Comparison of ENCODE assay signal across 16 mouse cellular contexts in genomic region chr13:112840241-112841087, GRCm38 (mm10). TPM values are rescaled to one million over a fixed set of nuclear protein-coding genes. Genes with fewer than 3 reads are reported as not detected.
A peak's percentile ranks its signal among the peaks of the same experiment; 100 is the strongest.
DNase-seq lines count a peak whose midpoint lies in the region; ATAC-seq and TF ChIP-seq lines count a peak whose summit lies in the region.
"Had no signal": no experiment of that assay in that cellular context is flagged by ENCODE, and none has a peak within 500 bp of the region (broad histone marks: within the 10 kb centered on the region; RNA-seq: fewer than 3 reads in every experiment).

No protein-coding gene starts in this region.

- no peaks in the 10 kb centered on the region for H3K27me3 ChIP-seq in midbrain, embryonic 16.5 days (ENCODE audit: control insufficient read depth, insufficient read depth, low read depth, low read length)
- H3K27me3 ChIP-seq: kidney, embryonic 15.5 days; stomach, embryonic 15.5 days had no signal

- TF ChIP-seq POLR2A in brain, embryonic 14.5 days (IDR thresholded peaks at IDR 0.05; ENCODE audit: borderline replicate concordance, extremely low read depth, insufficient read depth, insufficient read length, poor library complexity, severe bottlenecking) = no peak

- H3K9ac ChIP-seq in midbrain, embryonic 16.5 days (ENCODE audit: low read depth, low read length) = no peak overlapping the region
- H3K9ac ChIP-seq: kidney, embryonic 15.5 days; liver, postnatal 0 days; stomach, embryonic 15.5 days had no signal

- 89% methylated on average over 16 of the region's 16 CpGs for WGBS in midbrain, embryonic 16.5 days

- no peak for ATAC-seq in midbrain, embryonic 16.5 days
- ATAC-seq: liver, postnatal 0 days had no signal

- TF ChIP-seq CTCF in brain, embryonic 14.5 days (IDR thresholded peaks at IDR 0.05; ENCODE audit: borderline replicate concordance, extremely low read depth, insufficient read depth, insufficient read length) = no peak

- H3K9me3 ChIP-seq in midbrain, embryonic 16.5 days (replicated peaks; ENCODE audit: control insufficient read depth, low read length, poor library complexity, severe bottlenecking) = no peaks in the 10 kb centered on the region; the same call in 1 of the 2 replicates
- H3K9me3 ChIP-seq: kidney, embryonic 15.5 days; limb, embryonic 10.5 days; stomach, embryonic 15.5 days had no signal

- peaks cover 8% of the 10 kb centered on the region; the same call in 1 of the 2 replicates for H3K36me3 ChIP-seq in midbrain, embryonic 16.5 days (ENCODE audit: control insufficient read depth, insufficient read depth, low read length)

- H3K4me3 ChIP-seq in midbrain, embryonic 16.5 days (ENCODE audit: low read depth, low read length) = no peak overlapping the region
- H3K4me3 ChIP-seq: kidney, embryonic 15.5 days; limb, embryonic 10.5 days; stomach, embryonic 15.5 days had no signal

- intact Hi-C loops in left cerebral cortex, postnatal 4 days (cut with DNase I) = no loop called here
- intact Hi-C loops in left cerebral cortex, postnatal 36 days (cut with DNase I) = loop anchor here (2.0 kb wide), 1 partner anchor 40 kb away; the partner anchor contains the start of gene Plpp1

- no peaks in the 10 kb centered on the region for H3K4me1 ChIP-seq in midbrain, embryonic 16.5 days (ENCODE audit: control insufficient read depth, insufficient read depth, low read length)
- H3K4me1 ChIP-seq: kidney, embryonic 15.5 days; limb, embryonic 10.5 days; stomach, embryonic 15.5 days had no signal

- DNase-seq in left cerebral cortex, adult 18-20 months (ENCODE audit: low spot score in 2 of 2) = peak; percentile 24 to 40
- no peak for DNase-seq in left cerebral cortex, postnatal 4 days
- peak; percentile 37 for DNase-seq in brain, embryonic 14.5 days (ENCODE audit: low read depth)
- DNase-seq in layer of hippocampus, adult 18-20 months (ENCODE audit: low spot score in 2 of 2) = peak; percentile 52 to 67
- peak; percentile 48 to 52 for DNase-seq in left cerebral cortex, postnatal 36 days (ENCODE audit: low spot score in 2 of 2)
- no peak for DNase-seq in kidney, postnatal 25 days
- no peak for DNase-seq in T-cell, adult 2 months (ENCODE audit: low spot score)
- DNase-seq: cerebellum, adult 18-20 months; embryo, embryonic 11 days; gastrocnemius, postnatal 10 days; liver, postnatal 0 days; thymus, postnatal 36 days had no signal

- H3K27ac ChIP-seq in midbrain, embryonic 16.5 days (ENCODE audit: low read length) = no peak overlapping the region
- H3K27ac ChIP-seq: kidney, embryonic 15.5 days; limb, embryonic 10.5 days; stomach, embryonic 15.5 days had no signal

- H3K4me2 ChIP-seq in midbrain, embryonic 16.5 days (ENCODE audit: low read length) = no peak overlapping the region
- H3K4me2 ChIP-seq: kidney, embryonic 15.5 days; stomach, embryonic 15.5 days had no signal

RNA-seq across cellular contexts. Expression of gene Plpp1, which starts 39.9 kb away (rescaled TPM):
- total RNA-seq in left cerebral cortex, adult 18-20 months (2021) = 10 to 100 TPM; 26.7 to 33.7 TPM
- total RNA-seq in left cerebral cortex, postnatal 4 days (2021) = 10 to 100 TPM; 32.1 to 32.9 TPM
- 30.6 and 31.5 TPM in 2 replicates for polyA plus RNA-seq in brain, embryonic 14.5 days (2012; rRNA removed)
- total RNA-seq in layer of hippocampus, adult 18-20 months (2021) = 10 to 100 TPM; 25.7 to 27.7 TPM
- 10 to 100 TPM; 24.6 to 30.9 TPM for total RNA-seq in left cerebral cortex, postnatal 36 days (2021)
- 58.7 and 69.5 TPM in 2 replicates for polyA plus RNA-seq in midbrain, embryonic 16.5 days (2015; fragmentation: Nextera tagmentation; extraction: Ambion mirVana)

Comparison
In these comparisons a context has a peak if more than half of its experiments do, and no peak if none do; other contexts are left out.
1. DNase-seq: peak in left cerebral cortex, adult 18-20 months (2 of 2), brain, embryonic 14.5 days (single experiment), layer of hippocampus, adult 18-20 months (2 of 2) and left cerebral cortex, postnatal 36 days (2 of 2); none in left cerebral cortex, postnatal 4 days (single experiment), kidney, postnatal 25 days (0 of 2) and T-cell, adult 2 months (single experiment).